Mouse (Mus musculus) R1 (cell line): Measurements from ENCODE around the gene Zswim8.
"Not testable (repeated sequence)": the region's sequence is repeated elsewhere in the genome, so short reads cannot be mapped to it uniquely, and the experiment has no call there.

Experiments
- DNase-seq: peaks from one replicate; pipeline ENCODE4 v3.0.0-alpha.2; 2018; ENCODE audit warnings: low read depth, low spot score

Gene Zswim8

DNA sequence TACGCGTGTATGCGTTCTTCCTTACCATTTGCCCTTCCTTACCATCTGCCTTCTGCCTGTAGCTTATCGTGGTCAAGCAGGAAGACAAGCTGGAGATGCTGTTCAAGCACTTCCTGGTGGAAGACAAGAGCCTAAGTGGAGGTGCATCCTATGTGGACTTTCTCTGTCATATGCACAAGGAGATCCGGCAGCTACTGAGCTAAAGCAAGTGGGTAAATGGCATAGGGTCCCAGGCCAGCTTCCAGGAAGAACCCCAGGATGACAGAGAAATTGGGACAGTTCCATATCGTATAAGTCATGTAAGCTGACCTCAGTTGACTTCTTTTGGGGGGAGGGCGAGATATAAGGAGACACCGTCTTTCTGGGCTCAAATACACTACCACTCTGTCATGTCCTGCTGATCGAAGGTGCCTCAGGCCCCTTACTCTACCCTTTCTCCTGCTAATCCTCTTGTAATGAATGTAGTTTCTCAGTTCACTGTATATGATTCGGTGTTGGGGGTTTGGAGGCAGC, 13.7 kb upstream of the Zswim8 start:
- no peak for DNase-seq

DNA sequence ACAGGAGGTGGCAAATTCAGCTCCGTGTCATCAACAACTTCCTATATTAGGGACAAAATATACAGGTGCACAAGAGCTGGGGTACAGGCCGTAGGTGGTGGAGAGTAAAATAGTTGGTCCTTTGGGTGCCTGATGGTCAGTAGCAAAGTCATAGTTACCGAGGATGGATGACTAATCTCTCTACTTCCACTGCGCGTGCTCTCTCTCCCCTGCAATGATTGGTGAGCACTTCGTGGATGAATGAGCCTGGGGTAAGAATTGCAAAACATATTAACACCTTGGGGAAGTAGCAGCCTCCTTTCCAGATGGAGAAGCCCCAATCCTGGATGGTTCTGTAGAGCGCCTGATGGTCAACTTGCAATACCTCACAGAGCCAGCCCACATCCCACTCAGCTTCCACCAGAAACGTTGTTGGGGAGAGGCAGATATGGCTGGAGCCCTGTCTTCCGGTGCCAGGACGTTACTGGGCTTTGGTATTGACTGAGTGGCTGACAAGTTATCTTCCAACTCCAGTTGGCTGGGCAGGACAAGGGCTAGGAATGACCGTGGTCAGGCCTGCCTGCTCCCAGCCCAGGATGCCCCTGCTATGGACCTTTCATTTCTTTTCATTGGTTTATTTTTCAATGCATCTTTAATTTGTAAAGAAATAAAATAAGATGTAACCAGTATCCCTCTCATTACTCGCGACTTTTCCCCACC, 13.0 kb upstream of the Zswim8 start:
- peak; percentile 40 for DNase-seq

DNA sequence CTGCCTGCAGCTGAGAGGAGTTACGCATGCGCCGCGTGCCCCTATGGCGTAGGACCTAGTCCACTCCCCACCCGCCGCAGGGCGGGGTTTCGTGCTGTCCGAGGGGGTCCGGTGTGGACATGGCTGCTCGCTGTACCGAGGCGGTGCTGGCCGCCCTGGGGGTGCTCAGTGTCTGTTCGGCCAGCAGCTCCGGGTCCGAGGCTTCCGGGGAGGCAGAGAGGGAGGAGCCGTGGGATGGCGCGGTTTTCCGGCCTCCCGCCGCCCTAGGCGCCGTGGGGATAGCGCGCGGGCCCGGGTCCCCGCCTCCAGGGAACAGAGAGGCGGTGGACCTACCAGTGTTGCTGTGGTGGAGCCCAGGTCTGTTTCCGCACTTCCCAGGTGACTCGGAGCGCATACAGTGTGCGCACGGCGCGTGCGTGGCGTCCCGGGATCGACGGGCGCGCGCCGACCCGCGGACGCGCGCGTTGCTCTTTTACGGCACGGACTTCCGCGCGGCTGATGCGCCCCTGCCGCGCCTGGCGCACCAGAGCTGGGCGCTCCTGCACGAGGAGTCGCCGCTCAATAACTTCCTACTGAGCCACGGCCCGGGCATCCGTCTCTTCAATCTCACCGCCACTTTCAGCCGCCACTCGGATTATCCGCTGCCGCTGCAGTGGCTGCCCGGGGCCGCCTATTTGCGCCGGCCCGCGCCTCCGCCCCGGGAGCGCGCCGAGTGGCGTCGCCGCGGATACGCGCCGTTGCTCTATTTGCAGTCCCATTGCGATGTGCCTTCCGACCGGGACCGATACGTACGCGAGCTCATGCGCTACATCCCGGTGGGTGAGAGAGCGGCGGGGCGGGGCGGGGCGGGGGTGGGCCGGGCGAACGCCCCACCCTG, 12.2 kb upstream of the Zswim8 start, which contains the start of gene Fut11:
Gene Fut11 (plus strand): TSS at position 85 of the 877 bp plus-strand sequence.
- DNase-seq, result peak; percentile 88

DNA sequence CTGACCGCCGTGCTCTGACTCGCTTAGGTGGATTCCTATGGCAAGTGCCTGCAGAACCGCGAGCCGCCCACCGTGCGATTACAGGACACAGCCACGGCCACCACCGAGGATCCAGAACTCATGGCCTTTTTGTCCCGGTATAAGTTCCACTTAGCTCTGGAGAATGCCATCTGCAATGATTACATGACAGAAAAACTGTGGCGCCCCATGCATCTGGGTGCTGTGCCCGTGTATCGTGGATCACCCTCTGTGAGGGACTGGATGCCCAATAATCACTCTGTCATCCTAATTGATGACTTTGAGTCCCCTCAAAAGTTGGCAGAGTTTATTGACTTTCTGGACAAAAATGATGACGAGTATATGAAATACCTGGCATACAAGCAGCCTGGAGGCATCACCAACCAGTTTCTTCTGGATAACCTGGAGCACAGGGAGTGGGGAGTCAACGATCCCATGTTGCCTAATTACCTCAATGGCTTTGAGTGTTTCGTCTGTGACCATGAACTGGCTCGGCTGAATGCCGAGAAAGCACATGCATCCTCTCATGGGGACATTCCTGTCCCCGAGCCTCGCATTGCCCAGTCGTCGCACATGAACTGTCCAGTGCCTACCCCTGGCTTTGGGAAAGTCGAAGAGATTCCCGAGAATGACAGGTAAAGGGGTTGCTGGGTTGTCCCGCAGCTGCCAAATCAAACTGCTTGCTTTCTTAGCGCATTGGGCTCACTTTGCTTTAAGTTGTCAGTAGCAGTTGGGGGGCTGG, 11.4 kb upstream of the Zswim8 start:
- peak; percentile 17 for DNase-seq

DNA sequence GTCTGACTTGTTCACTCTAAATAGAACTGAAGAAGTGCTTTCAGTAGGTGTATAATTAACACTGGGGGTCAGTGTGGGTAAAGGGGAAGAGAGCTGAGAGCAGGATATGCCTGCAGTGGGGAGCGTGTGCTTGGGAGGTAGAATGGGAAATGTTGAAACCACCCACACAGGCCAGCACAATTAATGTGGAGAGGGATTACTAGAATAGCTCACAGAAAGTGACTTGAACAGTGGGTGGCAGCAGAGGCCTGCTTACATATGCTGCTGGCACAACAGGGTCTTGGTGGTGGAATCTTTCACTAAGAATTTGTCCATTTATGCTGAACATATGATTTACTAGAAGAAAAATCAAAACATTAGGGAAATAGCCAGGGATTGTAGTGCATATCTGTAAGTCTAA, 10.4 kb upstream of the Zswim8 start:
- DNase-seq, result peak; percentile 39

DNA sequence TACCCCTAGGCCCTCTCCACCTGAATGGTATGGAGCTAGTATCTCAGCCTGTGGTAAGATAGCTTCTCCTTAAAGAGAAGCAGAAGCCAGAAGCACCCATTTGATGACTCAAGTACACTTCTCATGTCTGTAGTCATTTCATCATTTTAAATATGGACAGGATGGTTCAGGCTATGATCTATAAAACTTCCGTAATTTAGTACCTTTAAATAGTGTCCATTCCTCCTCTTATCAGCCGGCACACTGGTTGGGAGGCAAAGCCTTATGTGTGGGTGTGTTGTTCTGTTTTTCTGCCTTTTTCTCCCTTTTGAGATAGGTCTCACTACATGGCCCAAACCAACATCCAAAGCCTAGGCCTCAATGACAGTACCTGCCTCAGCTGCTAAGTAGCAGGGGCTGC, 8.8 kb upstream of the Zswim8 start:
- DNase-seq, result no peak

DNA sequence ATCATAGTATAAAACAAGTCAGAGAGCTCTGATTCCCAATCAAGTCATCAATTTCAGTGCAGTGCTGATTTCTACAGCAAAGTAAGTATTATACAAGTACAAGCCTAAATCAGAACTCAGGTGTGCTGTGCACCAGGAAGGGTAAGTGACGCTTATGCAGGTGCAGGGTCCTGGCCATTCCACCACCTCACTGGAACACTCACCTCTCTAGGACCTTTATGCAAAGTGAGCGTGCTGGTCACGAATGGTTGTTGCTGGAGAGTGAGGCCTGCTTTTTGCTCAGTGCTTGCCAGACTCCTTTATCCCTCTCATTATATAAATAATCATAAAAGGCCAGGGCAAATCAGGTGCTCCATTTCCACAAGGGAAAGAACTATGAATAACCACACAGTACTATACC, 7.0 kb upstream of the Zswim8 start:
- no peak for DNase-seq

DNA sequence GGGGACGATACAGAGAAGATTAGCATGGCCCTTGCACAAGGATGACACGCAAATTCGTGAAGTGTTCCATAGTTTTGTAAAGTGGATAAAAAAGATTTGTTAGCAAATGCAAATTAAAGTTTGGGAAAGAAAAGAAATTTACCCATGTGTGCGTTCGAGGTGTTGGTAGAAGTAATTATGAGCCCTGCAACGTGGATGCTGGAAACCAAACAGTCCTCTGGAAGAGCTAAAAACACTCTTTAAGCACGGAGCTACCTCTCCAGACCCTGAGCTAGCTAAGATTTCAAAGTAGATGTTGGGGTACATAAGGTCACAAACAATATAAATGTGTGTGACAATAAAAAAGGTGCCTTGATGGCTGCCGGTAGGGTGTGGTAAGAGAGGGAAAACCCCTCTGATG, 5.8 kb upstream of the Zswim8 start:
- DNase-seq, result no peak

DNA sequence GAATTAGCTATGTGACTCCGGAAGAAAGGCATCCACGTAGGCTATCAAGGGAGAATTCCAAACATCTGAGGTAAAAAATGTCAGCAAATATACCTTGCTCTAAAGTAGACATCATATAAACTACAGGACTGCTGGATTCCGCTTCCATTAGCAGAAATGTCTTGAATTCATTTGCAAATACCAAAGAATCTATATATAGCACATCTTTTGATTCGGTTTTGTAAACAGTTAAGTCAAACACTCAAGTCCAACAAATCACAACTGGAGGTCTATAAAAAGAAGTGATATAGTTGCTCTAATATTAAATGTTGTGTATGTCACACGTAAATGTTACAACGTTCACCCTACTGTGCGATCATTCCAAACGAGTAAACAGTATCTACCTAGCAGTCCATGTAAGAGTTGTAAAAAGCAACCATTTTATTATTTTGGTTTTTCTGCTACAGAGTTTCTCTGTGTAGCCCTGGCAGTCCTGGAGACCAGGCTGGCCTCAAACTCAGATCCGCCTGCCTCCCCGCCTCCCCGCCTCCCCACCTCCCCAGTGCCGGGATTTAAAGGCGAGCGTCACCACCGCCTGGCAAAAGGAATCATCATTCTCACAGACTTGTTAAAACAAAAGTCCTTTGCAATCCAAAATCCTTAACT, 5.1 kb upstream of the Zswim8 start:
- no peak for DNase-seq

DNA sequence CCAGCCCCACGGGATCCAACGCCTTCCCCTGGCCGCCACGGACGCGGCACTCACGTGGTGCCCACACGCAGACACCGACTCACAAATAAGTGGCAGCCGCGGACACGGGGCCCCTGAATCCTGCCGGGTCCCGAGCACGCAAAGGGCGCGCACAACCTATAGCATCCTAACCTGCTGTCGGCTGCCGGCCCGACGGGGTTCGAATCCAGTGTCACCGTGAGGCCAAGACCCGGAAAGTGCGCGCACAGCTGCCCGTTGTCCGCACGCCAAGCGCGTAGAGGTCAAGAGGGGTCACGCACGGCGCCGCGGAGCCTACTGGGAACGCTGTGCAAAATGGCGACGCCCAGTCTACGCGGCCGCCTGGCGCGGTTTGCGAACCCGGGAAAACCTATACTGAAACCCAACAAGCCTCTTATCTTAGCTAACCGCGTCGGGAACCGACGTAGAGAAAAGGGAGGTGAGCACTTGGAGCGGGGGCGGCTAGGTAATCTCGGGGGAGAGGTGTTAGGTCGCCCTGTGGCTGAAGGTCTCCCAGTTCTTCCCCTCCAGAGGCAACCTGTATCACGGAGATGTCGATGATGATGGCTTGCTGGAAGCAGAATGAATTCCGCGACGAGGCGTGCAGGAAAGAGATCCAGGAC, 4.5 kb upstream of the Zswim8 start, which contains the start of gene Chchd1:
Gene Chchd1 (plus strand): TSS at position 266 of the 641 bp plus-strand sequence.
- DNase-seq, result peak; percentile 88

DNA sequence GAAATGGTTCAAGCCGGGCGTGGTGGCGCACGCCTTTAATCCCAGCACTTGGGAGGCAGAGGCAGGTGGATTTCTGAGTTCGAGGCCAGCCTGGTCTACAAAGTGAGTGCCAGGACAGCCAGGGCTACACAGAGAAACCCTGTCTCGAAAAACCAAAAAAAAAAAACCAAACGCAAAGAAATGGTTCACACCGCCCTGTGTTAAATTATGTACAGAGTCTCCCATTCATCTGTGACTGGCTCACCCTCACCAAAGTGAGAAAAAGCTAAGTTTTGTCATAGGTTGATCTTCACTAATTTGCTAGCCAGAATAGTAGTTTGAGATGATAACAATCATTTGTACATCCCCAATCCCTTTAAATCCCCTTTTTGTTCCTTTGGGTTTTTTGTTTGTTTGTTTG, 3.9 kb upstream of the Zswim8 start:
- not testable (repeated sequence) for DNase-seq

DNA sequence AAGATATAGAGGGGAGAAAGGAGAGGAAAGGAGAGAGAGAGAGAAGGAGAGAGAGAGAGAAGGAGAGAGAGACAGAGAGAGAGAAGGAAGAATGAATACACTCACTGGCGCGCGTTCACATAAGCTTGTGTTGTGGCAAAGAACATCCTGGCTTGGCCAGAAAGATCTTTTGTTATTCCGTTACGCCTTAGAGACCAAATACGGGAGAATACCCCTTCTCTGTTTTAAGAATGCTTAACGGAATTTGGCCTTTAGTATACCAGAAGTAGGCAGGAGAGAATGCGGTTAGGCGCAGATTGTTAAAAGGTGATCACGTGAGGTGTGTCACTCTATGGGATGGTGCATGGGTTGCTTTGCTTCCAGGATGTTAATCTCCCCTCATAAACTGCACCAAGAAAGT, 887 bp downstream of the Zswim8 start:
- peak; percentile 53 for DNase-seq

DNA sequence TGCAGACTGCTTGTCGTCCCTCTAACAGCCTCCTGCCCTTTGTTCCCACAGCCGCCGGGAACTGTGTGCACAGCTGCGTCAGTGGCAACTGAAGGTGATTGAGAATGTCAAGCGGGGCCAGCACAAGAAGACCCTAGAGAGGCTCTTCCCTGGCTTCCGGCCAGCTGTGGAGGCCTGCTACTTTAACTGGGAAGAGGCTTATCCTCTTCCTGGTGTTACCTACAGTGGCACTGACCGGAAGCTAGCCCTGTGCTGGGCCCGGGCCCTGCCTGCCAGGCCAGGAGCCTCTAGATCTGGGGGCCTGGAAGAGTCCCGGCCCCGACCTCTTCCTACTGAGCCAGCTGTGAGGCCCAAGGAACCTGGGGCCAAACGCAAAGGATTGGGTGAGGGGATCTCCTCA, 6.5 kb downstream of the Zswim8 start:
- no peak for DNase-seq

DNA sequence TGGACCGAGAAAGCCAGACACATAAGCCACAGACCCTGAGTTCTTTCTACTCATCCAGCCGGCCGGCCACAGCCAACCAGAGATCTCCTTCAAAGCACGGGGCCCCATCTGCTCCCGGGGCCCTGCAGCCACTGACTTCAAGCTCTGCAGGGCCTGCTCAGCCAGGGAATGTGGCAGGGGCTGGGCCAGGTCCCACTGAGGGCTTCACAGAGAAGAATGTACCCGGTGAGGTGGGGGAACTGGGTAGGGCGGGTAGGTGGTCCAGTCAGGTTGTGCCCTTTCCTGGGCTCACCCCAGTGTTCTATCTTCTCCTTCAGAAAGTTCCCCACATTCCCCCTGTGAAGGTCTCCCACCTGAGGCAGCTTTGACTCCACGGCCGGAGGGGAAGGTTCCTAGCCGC, 11.1 kb downstream of the Zswim8 start:
- DNase-seq, result no peak

DNA sequence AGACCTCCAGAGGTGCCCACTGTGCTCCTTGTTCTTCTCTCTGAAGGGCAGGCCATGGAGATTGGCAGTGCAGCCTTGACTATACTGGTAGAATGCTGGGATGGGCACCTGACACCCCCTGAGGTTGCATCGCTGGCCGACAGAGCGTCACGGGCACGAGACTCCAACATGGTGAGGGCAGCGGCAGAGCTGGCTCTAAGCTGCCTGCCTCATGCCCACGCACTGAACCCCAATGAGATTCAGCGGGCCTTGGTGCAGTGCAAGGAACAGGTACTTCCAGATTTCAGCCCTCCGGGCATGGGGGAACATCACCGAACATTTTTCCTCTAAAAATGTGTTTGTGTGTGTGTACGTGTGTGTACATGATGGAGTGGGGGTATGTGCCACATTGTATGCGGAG, 12.4 kb downstream of the Zswim8 start:
- no peak for DNase-seq

DNA sequence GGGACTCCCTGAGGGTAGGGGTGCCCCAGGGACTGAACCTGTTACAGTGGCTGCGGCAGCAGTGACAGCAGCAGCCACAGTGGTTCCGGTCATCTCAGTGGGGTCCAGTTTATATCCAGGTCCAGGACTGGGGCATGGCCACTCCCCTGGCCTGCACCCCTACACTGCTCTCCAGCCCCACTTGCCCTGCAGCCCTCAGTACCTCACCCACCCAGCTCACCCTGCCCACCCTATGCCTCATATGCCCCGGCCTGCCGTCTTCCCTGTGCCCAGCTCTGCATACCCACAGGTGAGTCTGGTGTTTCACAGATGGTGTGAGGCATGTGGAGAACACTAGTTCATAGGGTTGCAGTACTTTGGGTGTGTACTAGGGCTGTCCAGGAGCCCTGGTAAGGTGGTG, 14.0 kb downstream of the Zswim8 start:
- DNase-seq, result no peak

DNA sequence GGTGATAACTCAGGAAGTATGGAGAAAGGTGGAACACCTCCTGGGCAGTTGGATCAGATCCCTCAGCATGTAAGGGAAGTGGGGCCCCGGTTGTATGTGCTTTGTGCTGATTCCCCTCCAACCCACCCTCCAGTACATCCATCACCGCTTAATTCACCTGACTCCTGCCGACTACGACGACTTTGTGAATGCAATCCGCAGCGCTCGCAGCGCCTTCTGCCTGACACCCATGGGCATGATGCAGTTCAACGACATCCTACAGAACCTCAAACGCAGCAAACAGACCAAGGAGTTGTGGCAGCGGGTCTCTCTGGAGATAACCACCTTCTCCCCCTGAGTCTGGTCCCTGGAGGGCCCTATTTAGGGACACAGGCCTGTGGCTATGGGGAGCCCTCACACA, 15.7 kb downstream of the Zswim8 start:
- no peak for DNase-seq

DNA sequence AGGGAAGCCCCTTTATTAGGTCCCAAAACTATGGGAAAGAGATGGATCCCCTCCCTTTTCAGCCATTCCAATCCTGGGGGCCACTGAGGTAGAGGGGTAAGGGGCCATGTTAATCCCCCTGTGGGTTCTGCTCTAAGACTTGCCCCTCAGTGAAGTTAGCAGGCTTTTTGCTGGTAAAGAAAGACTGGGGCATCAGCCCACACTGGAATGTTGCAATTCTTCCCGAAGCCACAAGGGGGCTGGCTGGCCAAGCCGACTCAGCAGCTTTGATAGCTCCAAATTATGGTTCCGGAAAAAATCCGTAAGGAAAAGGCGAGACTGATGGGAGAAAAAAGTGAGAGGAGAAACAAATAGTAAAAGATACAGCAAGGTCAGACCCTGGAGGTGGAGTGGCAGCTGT, 16.7 kb downstream of the Zswim8 start:
- peak; percentile 48 for DNase-seq

DNA sequence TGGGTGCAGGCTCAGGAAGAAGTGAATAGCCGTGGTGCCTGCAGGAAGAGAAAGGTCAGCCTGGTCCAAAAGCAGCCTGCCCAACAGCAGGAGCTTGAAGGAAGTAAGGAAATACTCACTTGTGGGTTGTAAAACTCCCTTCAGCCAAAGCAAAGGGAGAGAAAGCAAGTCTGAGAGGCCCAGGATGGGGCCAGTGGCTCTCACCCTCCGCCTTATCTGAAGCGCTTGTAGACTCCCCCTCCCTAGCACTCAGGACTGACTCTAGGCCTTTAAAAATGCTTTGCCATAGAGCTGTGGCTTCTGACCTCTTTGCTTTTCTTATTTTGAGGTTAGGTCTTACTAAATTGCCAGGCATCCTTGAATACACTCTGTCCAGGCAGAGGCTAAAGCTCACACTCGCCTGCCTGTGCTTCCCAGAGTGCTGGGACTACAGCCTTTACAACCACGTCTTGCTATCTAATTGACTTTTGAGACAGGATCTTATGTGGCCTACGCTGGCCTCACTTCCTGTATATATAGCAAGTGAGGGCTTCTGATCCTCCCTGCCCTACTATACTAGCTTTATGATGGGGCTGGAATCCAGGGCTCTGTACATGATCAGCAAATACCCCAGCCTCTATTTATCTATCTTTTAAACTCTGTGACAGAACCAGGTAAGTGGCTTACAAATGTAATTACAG, 18.4 kb downstream of the Zswim8 start:
- DNase-seq, result no peak

DNA sequence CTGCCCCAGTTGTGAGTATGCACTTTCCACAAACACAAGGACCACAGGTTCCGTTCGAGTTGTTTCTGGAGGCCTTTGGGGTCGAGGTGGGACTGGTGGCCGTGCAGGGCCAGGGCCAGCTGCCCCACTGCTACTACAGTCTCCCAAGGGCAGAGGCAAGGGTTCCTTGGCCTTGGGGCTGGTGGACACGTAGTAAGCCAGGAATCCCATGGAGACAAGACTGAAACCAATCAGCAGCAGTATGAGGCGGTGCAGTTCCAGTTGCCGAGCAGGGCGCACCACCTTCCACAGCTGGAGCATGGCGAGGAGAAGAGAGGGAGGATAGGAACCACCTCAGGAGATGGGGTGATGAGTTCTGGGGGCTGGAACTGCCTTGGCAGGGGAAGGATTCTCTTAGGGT, 22.5 kb downstream of the Zswim8 start:
- DNase-seq, result no peak
